Mouse (Mus musculus) stomach, embryonic 15.5 days (tissue): ENCODE measurements at regions not wholly inside any gene's neighbourhood (a gene's known extent, or its start where the extent isn't known, plus 50 kb on each side); places are given as distances from the start of the nearest gene placed in this dataset.

ENCODE experiments used
- ATAC-seq: fragments of 200-750 bp; cut with Nextera tagmentation; 2 replicates; pipeline ENCODE4 v1.8.0; 2017; ENCODE audit warnings: low read depth, moderate number of reproducible peaks, moderate TSS enrichment; ENCODE audit not compliant: insufficient read depth, low FRiP score
- H3K27ac ChIP-seq: fragments of 300-500 bp; sonication (generic); 2 replicates; pipeline ENCODE4 v1.5.1; 2015; ENCODE audit warnings: mild to moderate bottlenecking, inconsistent platforms
- H3K27me3 ChIP-seq: fragments of 300-500 bp; sonication (generic); replicated peaks from 2 replicates; pipeline ENCODE4 v1.6.1; 2015; ENCODE audit warnings: inconsistent platforms
- H3K36me3 ChIP-seq: fragments of 300-500 bp; sonication (generic); 2 replicates; pipeline ENCODE4 v1.6.1; 2015; ENCODE audit warnings: inconsistent platforms
- H3K4me1 ChIP-seq: fragments of 300-500 bp; sonication (generic); 2 replicates; pipeline ENCODE4 v1.6.1; 2015; ENCODE audit warnings: inconsistent platforms
- H3K4me2 ChIP-seq: fragments of 300-500 bp; sonication (generic); 2 replicates; pipeline ENCODE4 v1.6.1; 2015; ENCODE audit warnings: mild to moderate bottlenecking, inconsistent platforms
- H3K4me3 ChIP-seq: fragments of 300-500 bp; sonication (generic); replicated peaks from 2 replicates; pipeline ENCODE4 v1.5.1; 2015; ENCODE audit warnings: inconsistent platforms
- H3K9ac ChIP-seq: fragments of 300-500 bp; sonication (generic); 2 replicates; pipeline ENCODE4 v1.6.1; 2015; ENCODE audit warnings: inconsistent platforms
- H3K9me3 ChIP-seq: fragments of 300-500 bp; sonication (generic); 2 replicates; pipeline ENCODE4 v1.6.1; 2016; ENCODE audit warnings: inconsistent platforms
- WGBS: fragments of 180-500 bp; shearing (Covaris S2); methylation state at CpG from one replicate; pipeline ENCODE4 v1.1.7; 2015; 5-methylcytosine and 5-hydroxymethylcytosine counted together

GRCm38 (mm10) chr9:61172421-61172820, 199.7 kb upstream of the Tle3 start:
- H3K4me1 ChIP-seq = peaks cover 11% of the 10 kb centered on the region

GRCm38 (mm10) chr9:61173548-61173947, 198.6 kb upstream of the Tle3 start:
- no peak overlapping the region for H3K4me3 ChIP-seq
- H3K4me1 ChIP-seq = peaks cover 8% of the 10 kb centered on the region; the same call in 1 of the 2 replicates
- H3K27me3 ChIP-seq = no peaks in the 10 kb centered on the region
- no peak overlapping the region for H3K9ac ChIP-seq
- no peaks in the 10 kb centered on the region for H3K9me3 ChIP-seq
- H3K36me3 ChIP-seq = no peaks in the 10 kb centered on the region
- no peak for ATAC-seq
- H3K4me2 ChIP-seq = no peak overlapping the region
- H3K27ac ChIP-seq = no peak overlapping the region

More at GRCm38 (mm10) chr9:61172421-61172820, 199.7 kb upstream of the Tle3 start:
- no peak overlapping the region for H3K9ac ChIP-seq
- no peak overlapping the region for H3K4me3 ChIP-seq
- H3K27me3 ChIP-seq = no peaks in the 10 kb centered on the region
- no peaks in the 10 kb centered on the region for H3K36me3 ChIP-seq
- no peak overlapping the region for H3K27ac ChIP-seq
- H3K9me3 ChIP-seq = no peaks in the 10 kb centered on the region
- no peak for ATAC-seq
- H3K4me2 ChIP-seq = no peak overlapping the region

- Histone ChIP-seq H3K4me3 (no peak overlapping the region), H3K36me3 (no peaks in the 10 kb centered on the region), H3K27ac (no peak overlapping the region), H3K9me3 (no peaks in the 10 kb centered on the region), H3K4me1 (no peaks in the 10 kb centered on the region), H3K27me3 (no peaks in the 10 kb centered on the region), H3K9ac (no peak overlapping the region), H3K4me2 (no peak overlapping the region)
- 88% methylated on average over 2 of the region's 2 CpGs for WGBS
- ATAC-seq = no peak
These were observed 196.8 kb upstream of the Tle3 start for GRCm38 (mm10) chr9:61175381-61175780.

- no peak overlapping the region for H3K9ac ChIP-seq
- H3K36me3 ChIP-seq = no peaks in the 10 kb centered on the region
- ATAC-seq = no peak
- H3K27ac ChIP-seq = no peak overlapping the region
- no peak overlapping the region for H3K4me2 ChIP-seq
- H3K9me3 ChIP-seq = no peaks in the 10 kb centered on the region
- H3K27me3 ChIP-seq = no peaks in the 10 kb centered on the region
- WGBS = 91% methylated on average over 3 of the region's 3 CpGs
- no peaks in the 10 kb centered on the region for H3K4me1 ChIP-seq
- no peak overlapping the region for H3K4me3 ChIP-seq
These were observed 195.3 kb upstream of the Tle3 start for GRCm38 (mm10) chr9:61176856-61177255.

- H3K36me3 ChIP-seq = no peaks in the 10 kb centered on the region
- no peak for ATAC-seq
- H3K27me3 ChIP-seq = no peaks in the 10 kb centered on the region
- no peak overlapping the region for H3K27ac ChIP-seq
- no peaks in the 10 kb centered on the region for H3K4me1 ChIP-seq
- no peak overlapping the region for H3K9ac ChIP-seq
- no peak overlapping the region for H3K4me2 ChIP-seq
- 68% methylated on average over 8 of the region's 8 CpGs for WGBS
- H3K9me3 ChIP-seq = no peaks in the 10 kb centered on the region
- H3K4me3 ChIP-seq = no peak overlapping the region
These were observed 185.4 kb upstream of the Tle3 start for GRCm38 (mm10) chr9:61186541-61187420.

- Histone ChIP-seq H3K27me3 (no peaks in the 10 kb centered on the region), H3K4me1 (no peaks in the 10 kb centered on the region), H3K36me3 (no peaks in the 10 kb centered on the region), H3K9me3 (no peaks in the 10 kb centered on the region), H3K9ac (no peak overlapping the region), H3K4me3 (no peak overlapping the region), H3K4me2 (no peak overlapping the region), H3K27ac (no peak overlapping the region)
- 74% methylated on average over 3 of the region's 3 CpGs for WGBS
- ATAC-seq = no peak
These were observed 184.3 kb upstream of the Tle3 start for GRCm38 (mm10) chr9:61187713-61188399.

GRCm38 (mm10) chr9:61189295-61189694, 182.9 kb upstream of the Tle3 start:
- H3K9me3 ChIP-seq = no peaks in the 10 kb centered on the region
- WGBS = 79% methylated on average over 8 of the region's 8 CpGs
- no peak for ATAC-seq
- no peaks in the 10 kb centered on the region for H3K36me3 ChIP-seq
- no peak overlapping the region for H3K4me2 ChIP-seq
- H3K27ac ChIP-seq = no peak overlapping the region
- H3K4me1 ChIP-seq = no peaks in the 10 kb centered on the region
- H3K4me3 ChIP-seq = no peak overlapping the region
- H3K27me3 ChIP-seq = no peaks in the 10 kb centered on the region
- H3K9ac ChIP-seq = no peak overlapping the region

- Histone ChIP-seq H3K9ac (no peak overlapping the region), H3K4me2 (no peak overlapping the region), H3K4me3 (no peak overlapping the region), H3K4me1 (peaks cover 8% of the 10 kb centered on the region; the same call in 1 of the 2 replicates), H3K27me3 (no peaks in the 10 kb centered on the region), H3K36me3 (no peaks in the 10 kb centered on the region), H3K9me3 (no peaks in the 10 kb centered on the region), H3K27ac (no peak overlapping the region)
- no peak for ATAC-seq
- 77% methylated on average over 4 of the region's 4 CpGs for WGBS
These were observed 173.0 kb upstream of the Tle3 start for GRCm38 (mm10) chr9:61199077-61199753.

- no peaks in the 10 kb centered on the region for H3K27me3 ChIP-seq
- H3K36me3 ChIP-seq = no peaks in the 10 kb centered on the region
- no peak overlapping the region for H3K27ac ChIP-seq
- WGBS = 24% methylated on average over 8 of the region's 8 CpGs
- no peak overlapping the region for H3K4me3 ChIP-seq
- H3K9ac ChIP-seq = no peak overlapping the region
- no peak for ATAC-seq
- H3K4me2 ChIP-seq = no peak overlapping the region
- H3K9me3 ChIP-seq = no peaks in the 10 kb centered on the region
- H3K4me1 ChIP-seq = peaks cover 8% of the 10 kb centered on the region; the same call in 1 of the 2 replicates
These were observed 172.3 kb upstream of the Tle3 start for GRCm38 (mm10) chr9:61199891-61200290.

- H3K4me2 ChIP-seq = no peak overlapping the region
- H3K9ac ChIP-seq = no peak overlapping the region
- H3K4me1 ChIP-seq = peaks cover 8% of the 10 kb centered on the region; the same call in 1 of the 2 replicates
- 28% methylated on average over 5 of the region's 5 CpGs for WGBS
- no peaks in the 10 kb centered on the region for H3K36me3 ChIP-seq
- H3K9me3 ChIP-seq = no peaks in the 10 kb centered on the region
- no peak overlapping the region for H3K4me3 ChIP-seq
- no peaks in the 10 kb centered on the region for H3K27me3 ChIP-seq
- no peak overlapping the region for H3K27ac ChIP-seq
- ATAC-seq = no peak
These were observed 171.7 kb upstream of the Tle3 start for GRCm38 (mm10) chr9:61200295-61200955.

GRCm38 (mm10) chr9:61205049-61205448, 167.1 kb upstream of the Tle3 start:
- no peak overlapping the region for H3K27ac ChIP-seq
- H3K27me3 ChIP-seq = no peaks in the 10 kb centered on the region
- 0 out of 2 replicates have a peak, but pooled peaks cover 5% of the 10 kb centered on the region for H3K4me1 ChIP-seq
- no peaks in the 10 kb centered on the region for H3K9me3 ChIP-seq
- H3K4me2 ChIP-seq = no peak overlapping the region
- no peak overlapping the region for H3K9ac ChIP-seq
- H3K36me3 ChIP-seq = no peaks in the 10 kb centered on the region
- ATAC-seq = no peak
- H3K4me3 ChIP-seq = no peak overlapping the region
- 70% methylated on average over 8 of the region's 8 CpGs for WGBS
